Mouse (Mus musculus): ENCODE data around the gene Speer4a. TPM values are rescaled to one million over a fixed set of nuclear protein-coding genes. Genes with fewer than 3 reads are reported as not detected.
"Not testable (repeated sequence)": the region's sequence is repeated elsewhere in the genome, so short reads cannot be mapped to it uniquely, and the experiment has no call there.

Gene Speer4a
- polyA plus RNA-seq, 1 experiment from 2014 or later: not detected

DNA sequence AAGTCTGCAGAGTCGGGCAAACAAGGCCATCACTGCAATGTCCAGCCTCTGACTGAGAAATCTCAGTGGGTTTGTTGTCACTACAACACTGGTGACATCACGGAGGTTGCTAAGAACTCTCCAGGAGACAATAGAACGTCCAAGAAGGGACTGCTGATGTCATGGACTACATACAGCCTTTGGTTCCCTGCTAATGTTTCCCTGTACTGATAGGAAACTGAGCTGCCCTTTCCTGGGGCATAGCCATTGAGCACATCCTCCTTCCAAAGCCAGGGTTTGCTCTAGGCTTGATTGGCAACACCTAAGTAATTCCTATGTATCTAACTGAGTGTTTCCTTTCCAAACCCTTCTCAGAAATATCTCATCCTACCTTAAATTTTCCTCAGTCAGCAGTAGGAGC lies 50.8 kb downstream of the Speer4a start, which contains the start of gene Gm21698:
Gm21698 (minus strand) TSS at position 101 of the 400 bp plus-strand sequence.
- not testable (repeated sequence) for H3K27ac ChIP-seq (replicated peaks in 1 of 2; ENCODE audit: control insufficient read depth in 1 of 2, insufficient read depth in 1 of 2, low read depth in 2 of 2, low read length in 2 of 2); H3K4me3 ChIP-seq (ENCODE audit: control insufficient read depth in 1 of 2, insufficient read depth in 1 of 2, low read depth in 1 of 2, low read length in 2 of 2); H3K36me3 ChIP-seq (ENCODE audit: control insufficient read depth, insufficient read depth, low read length); H3K4me2 ChIP-seq (ENCODE audit: low read length); H3K9ac ChIP-seq (ENCODE audit: low read length); H3K9me3 ChIP-seq (ENCODE audit: control insufficient read depth, low read length); ATAC-seq (ENCODE audit: insufficient number of reproducible peaks, insufficient read depth, low FRiP score, low read depth); H3K27me3 ChIP-seq (ENCODE audit: control insufficient read depth, insufficient read depth, low read length); H3K4me1 ChIP-seq (ENCODE audit: control insufficient read depth in 2 of 2, insufficient read depth in 2 of 2, low read length in 2 of 2)
- WGBS: no CpG with 5 or more reads among the region's 3 CpGs

Other genes with a start within 250 kb of the Speer4a start
- 0.32 and 0.35 TPM in 2 replicates for gene Gm21663, start 97.2 kb downstream of the Speer4a start, polyA plus RNA-seq (2014; fragmentation: Nextera tagmentation; extraction: Ambion mirVana)
- gene Gm21671, start 85.1 kb downstream of the Speer4a start, polyA plus RNA-seq (2014; fragmentation: Nextera tagmentation; extraction: Ambion mirVana): 0.12 TPM in 1 of 2 replicates, not detected in the other
- 0.24 and 0.27 TPM in 2 replicates for gene Gm21680, start 66.9 kb downstream of the Speer4a start, polyA plus RNA-seq (2014; fragmentation: Nextera tagmentation; extraction: Ambion mirVana)
- gene Gm21698, start 50.9 kb downstream of the Speer4a start, polyA plus RNA-seq (2014; fragmentation: Nextera tagmentation; extraction: Ambion mirVana): not detected in 2 replicates
- gene Gm1979, start 34.8 kb downstream of the Speer4a start, polyA plus RNA-seq (2014; fragmentation: Nextera tagmentation; extraction: Ambion mirVana): 0.46 TPM in 1 of 2 replicates, not detected in the other
- 0.19 TPM in 1 of 2 replicates, not detected in the other for gene Gm5862, start 16.6 kb downstream of the Speer4a start, polyA plus RNA-seq (2014; fragmentation: Nextera tagmentation; extraction: Ambion mirVana)
- gene Gm7347, start 19.0 kb upstream of the Speer4a start, polyA plus RNA-seq (2014; fragmentation: Nextera tagmentation; extraction: Ambion mirVana): 0.08 TPM in 1 of 2 replicates, not detected in the other
- gene Gm10471, start 49.7 kb upstream of the Speer4a start, polyA plus RNA-seq (2014; fragmentation: Nextera tagmentation; extraction: Ambion mirVana): 0.08 TPM in 1 of 2 replicates, not detected in the other
- 0.08 and 0.34 TPM in 2 replicates for gene 5031410I06Rik, start 65.8 kb upstream of the Speer4a start, polyA plus RNA-seq (2014; fragmentation: Nextera tagmentation; extraction: Ambion mirVana)
- gene Gm10220, start 81.9 kb upstream of the Speer4a start, polyA plus RNA-seq (2014; fragmentation: Nextera tagmentation; extraction: Ambion mirVana): 0.14 TPM in 1 of 2 replicates, not detected in the other
- gene Gm7361, start 218.1 kb upstream of the Speer4a start, polyA plus RNA-seq (2014; fragmentation: Nextera tagmentation; extraction: Ambion mirVana): not detected in 2 replicates